Mouse (Mus musculus): ENCODE data around the gene Ryk. TPM values are rescaled to one million over a fixed set of nuclear protein-coding genes. Genes with fewer than 3 reads are reported as not detected.

Ryk gene
- polyA plus RNA-seq, 1 experiment from 2014 or later = 31.1 TPM

GRCm38 (mm10) chr9:102955866-102956265, 121.1 kb downstream of the Ryk start:
- H3K36me3 ChIP-seq (ENCODE audit: control insufficient read depth, insufficient read depth, low read length) = no peaks in the 10 kb centered on the region
- H3K9ac ChIP-seq (ENCODE audit: low read depth, low read length) = no peak overlapping the region
- no peak overlapping the region for H3K4me2 ChIP-seq (ENCODE audit: low read depth, low read length)
- no peaks in the 10 kb centered on the region for H3K9me3 ChIP-seq (ENCODE audit: control insufficient read depth, low read length)
- H3K4me1 ChIP-seq (ENCODE audit: control insufficient read depth, insufficient read depth, low read length) = peaks cover 8% of the 10 kb centered on the region; the same call in 1 of the 2 replicates
- H3K27me3 ChIP-seq (replicated peaks; ENCODE audit: control insufficient read depth, insufficient read depth, low read length) = no peaks in the 10 kb centered on the region
- H3K27ac ChIP-seq (replicated peaks; ENCODE audit: low read depth, low read length) = no peak overlapping the region
- DNase-seq (ENCODE audit: low spot score) (no peak), ATAC-seq (ENCODE audit: low read depth) (no peak)
- 74% methylated on average over 3 of the region's 3 CpGs for WGBS
- no peak overlapping the region for H3K4me3 ChIP-seq (ENCODE audit: low read depth, low read length)

Other genes starting within 250 kb of the Ryk start
- 175 and 190 TPM in 2 replicates for gene Anapc13, start 208.6 kb upstream of the Ryk start, polyA plus RNA-seq (2014; fragmentation: Nextera tagmentation; extraction: Ambion mirVana)
- 40.7 and 47.0 TPM in 2 replicates for gene Cep63, start 208.4 kb upstream of the Ryk start, polyA plus RNA-seq (2014; fragmentation: Nextera tagmentation; extraction: Ambion mirVana)
- 44.5 and 48.1 TPM in 2 replicates for gene Amotl2, start 118.2 kb upstream of the Ryk start, polyA plus RNA-seq (2014; fragmentation: Nextera tagmentation; extraction: Ambion mirVana)
- 8.8 and 10.0 TPM in 2 replicates for gene Slco2a1, start 153.8 kb downstream of the Ryk start, polyA plus RNA-seq (2014; fragmentation: Nextera tagmentation; extraction: Ambion mirVana)

All from embryonic facial prominence, embryonic 14.5 days (tissue).